Mouse (Mus musculus) CH12.LX (cell line): ENCODE data around the gene Mllt3. TPM values are rescaled to one million over a fixed set of nuclear protein-coding genes. Genes with fewer than 3 reads are reported as not detected.

ENCODE experiments used
- DNase-seq: peaks from one replicate; pipeline ENCODE4 v3.0.0-alpha.2; 2013; ENCODE audit errors: extremely low read depth
- H3K27ac ChIP-seq: 2 replicates; pipeline ENCODE4 v1.5.1; 2012; ENCODE audit warnings: low read depth, mild to moderate bottlenecking, control low read depth, moderate library complexity; ENCODE audit not compliant: insufficient read depth
- H3K27me3 ChIP-seq: replicated peaks from 2 replicates; pipeline ENCODE3; 2012; ENCODE audit warnings: inconsistent platforms
- H3K36me3 ChIP-seq, 2 experiments: replicated peaks in 1 of 2; 2 replicates each; pipeline versions ENCODE3 to v1.6.1; 2012; ENCODE audit warnings: inconsistent platforms in 1 of 2, low read length in 1 of 2, mild to moderate bottlenecking in 1 of 2, mixed read lengths in 1 of 2, moderate library complexity in 1 of 2; ENCODE audit not compliant: control insufficient read depth in 1 of 2, insufficient read depth in 1 of 2
- H3K4me1 ChIP-seq, 2 experiments: 2 replicates each; pipeline ENCODE4 v1.6.1; 2012; ENCODE audit warnings: inconsistent platforms in 1 of 2, moderate library complexity in 1 of 2; ENCODE audit not compliant: insufficient read depth in 2 of 2, control insufficient read depth in 1 of 2
- H3K4me2 ChIP-seq: 2 replicates; pipeline ENCODE4 v1.6.1; 2012; ENCODE audit warnings: low read depth, mild to moderate bottlenecking, control low read depth; ENCODE audit not compliant: poor library complexity, insufficient read depth, severe bottlenecking
- H3K4me3 ChIP-seq, 3 experiments: fragments of 150-350 bp in 1 of 3; sonication (generic) in 1 of 3; replicated peaks in 1 of 3; 2 replicates each; pipeline versions ENCODE3 to v1.5.1; 2011 to 2012; ENCODE audit warnings: low read depth in 2 of 3, low read length in 2 of 3, mild to moderate bottlenecking in 2 of 3, moderate library complexity in 2 of 3, control low read depth in 1 of 3, improper control_type of control experiment in 1 of 3, inconsistent platforms in 1 of 3, mixed read lengths in 1 of 3; ENCODE audit not compliant: poor library complexity in 1 of 3
- H3K79me2 ChIP-seq: replicated peaks from 2 replicates; pipeline ENCODE4 v1.6.1; 2012; ENCODE audit warnings: mild to moderate bottlenecking, moderate library complexity; ENCODE audit not compliant: control insufficient read depth, poor library complexity, insufficient read depth, severe bottlenecking; ENCODE audit errors: extremely low read depth
- H3K9ac ChIP-seq: 2 replicates; pipeline ENCODE4 v1.6.1; 2012; ENCODE audit warnings: low read depth, mild to moderate bottlenecking, control low read depth, moderate library complexity; ENCODE audit not compliant: insufficient read depth
- H3K9me3 ChIP-seq: replicated peaks from 2 replicates; pipeline ENCODE3; 2012; ENCODE audit warnings: low read length, inconsistent platforms, mixed read lengths
- BHLHE40 ChIP-seq: IDR thresholded peaks from 2 replicates; pipeline ENCODE4 v1.6.1; 2011; ENCODE audit warnings: mild to moderate bottlenecking, low read depth, low read length, improper control_type of control experiment
- CHD2 ChIP-seq: IDR thresholded peaks from 2 replicates; pipeline ENCODE4 v1.6.1; 2011; ENCODE audit warnings: low read length, improper control_type of control experiment
- CTCF ChIP-seq, 2 experiments: IDR thresholded peaks in 1 of 2; conservative IDR thresholded peaks in 1 of 2; 2 replicates each; pipeline ENCODE4 v1.5.1; 2011 to 2012; ENCODE audit warnings: low read depth in 2 of 2, low read length in 2 of 2, improper control_type of control experiment in 1 of 2, inconsistent platforms in 1 of 2, mild to moderate bottlenecking in 1 of 2, moderate library complexity in 1 of 2
- E2F4 ChIP-seq: IDR thresholded peaks from 2 replicates; pipeline ENCODE4 v1.6.1; 2011; ENCODE audit warnings: low read depth, low read length, improper control_type of control experiment; ENCODE audit not compliant: insufficient replicate concordance
- EP300 ChIP-seq: IDR thresholded peaks from 2 replicates; pipeline ENCODE4 v1.6.1; 2011; ENCODE audit warnings: low read length, improper control_type of control experiment
- GABPA ChIP-seq: IDR thresholded peaks from 2 replicates; pipeline ENCODE4 v1.6.1; 2012; ENCODE audit warnings: low read depth, low read length, improper control_type of control experiment, inconsistent platforms; ENCODE audit not compliant: insufficient replicate concordance
- IRF4 ChIP-seq: IDR thresholded peaks from 2 replicates; pipeline ENCODE4 v1.6.1; 2014; ENCODE audit warnings: low read depth, mild to moderate bottlenecking, inconsistent platforms, low read length, improper control_type of control experiment
- JUN ChIP-seq: IDR thresholded peaks from 2 replicates; pipeline ENCODE4 v1.6.1; 2011; ENCODE audit warnings: low read depth, mild to moderate bottlenecking, low read length, improper control_type of control experiment, moderate library complexity; ENCODE audit not compliant: insufficient read depth
- JUND ChIP-seq: conservative IDR thresholded peaks from 2 replicates; pipeline ENCODE4 v1.6.1; 2011; ENCODE audit warnings: low read depth, low read length, improper control_type of control experiment
- MAX ChIP-seq: IDR thresholded peaks from 2 replicates; pipeline ENCODE4 v1.6.1; 2011; ENCODE audit warnings: low read length, improper control_type of control experiment
- MEF2A ChIP-seq: IDR thresholded peaks from 2 replicates; pipeline ENCODE4 v1.6.1; 2014; ENCODE audit warnings: low read depth, mild to moderate bottlenecking, inconsistent platforms, low read length, improper control_type of control experiment, borderline replicate concordance
- MXI1 ChIP-seq: IDR thresholded peaks from 2 replicates; pipeline ENCODE4 v1.6.1; 2011; ENCODE audit warnings: mild to moderate bottlenecking, low read depth, low read length, improper control_type of control experiment
- MYC ChIP-seq: IDR thresholded peaks from 2 replicates; pipeline ENCODE4 v1.6.1; 2011; ENCODE audit warnings: low read depth, mild to moderate bottlenecking, improper control_type of control experiment, low read length
- NELFE ChIP-seq: IDR thresholded peaks from 2 replicates; pipeline ENCODE4 v1.6.1; 2011; ENCODE audit warnings: low read depth, low read length, improper control_type of control experiment
- NRF1 ChIP-seq: IDR thresholded peaks from 2 replicates; pipeline ENCODE4 v1.6.1; 2014; ENCODE audit warnings: low read depth, mild to moderate bottlenecking, inconsistent platforms, low read length, improper control_type of control experiment, moderate library complexity
- POLR2A ChIP-seq: IDR thresholded peaks from 2 replicates; pipeline ENCODE4 v1.6.1; 2011; ENCODE audit warnings: low read depth, mild to moderate bottlenecking, improper control_type of control experiment, low read length
- POLR2AphosphoS2 ChIP-seq: IDR thresholded peaks from 2 replicates; pipeline ENCODE4 v1.6.1; 2011; ENCODE audit warnings: low read depth, low read length, improper control_type of control experiment
- RCOR1 ChIP-seq: conservative IDR thresholded peaks from 2 replicates; pipeline ENCODE4 v1.6.1; 2012; ENCODE audit warnings: low read depth, mild to moderate bottlenecking, inconsistent platforms, low read length, improper control_type of control experiment
- SIN3A ChIP-seq: IDR thresholded peaks from 2 replicates; pipeline ENCODE4 v1.6.1; 2012; ENCODE audit warnings: low read length, improper control_type of control experiment, inconsistent platforms
- SMC3 ChIP-seq: IDR thresholded peaks from 2 replicates; pipeline ENCODE4 v1.6.1; 2011; ENCODE audit warnings: low read depth, low read length, improper control_type of control experiment
- UBTF ChIP-seq: IDR thresholded peaks from 2 replicates; pipeline ENCODE4 v1.6.1; 2012; ENCODE audit warnings: low read depth, mild to moderate bottlenecking, inconsistent platforms, low read length, improper control_type of control experiment, moderate library complexity
- USF1 ChIP-seq: IDR thresholded peaks from 2 replicates; pipeline ENCODE4 v1.6.1; 2014; ENCODE audit warnings: low read depth, mild to moderate bottlenecking, inconsistent platforms, low read length, improper control_type of control experiment
- ZC3H11A ChIP-seq: IDR thresholded peaks from 2 replicates; pipeline ENCODE4 v1.6.1; 2012; ENCODE audit warnings: low read depth, mild to moderate bottlenecking, inconsistent platforms, low read length, improper control_type of control experiment
- ZMIZ1 ChIP-seq: IDR thresholded peaks from 2 replicates; pipeline ENCODE4 v1.6.1; 2012; ENCODE audit warnings: low read depth, mild to moderate bottlenecking, inconsistent platforms, low read length, improper control_type of control experiment
- ZNF384 ChIP-seq: IDR thresholded peaks from 2 replicates; pipeline ENCODE4 v1.6.1; 2012; ENCODE audit warnings: low read depth, low read length, improper control_type of control experiment, inconsistent platforms
- dilution Hi-C: fragments of 300-500 bp; cut with MboI; formaldehyde crosslinking; loops from 2 replicates; pipeline ENCODE4 v1.14.3; 2020; ENCODE audit warnings: low sequenced_read_pairs; ENCODE audit not compliant: extremely low pct_unique_long_range_greater_than_20kb, extremely low pct_ligation_motif_present
- in situ Hi-C: fragments of 300-500 bp; cut with MboI; formaldehyde crosslinking; loops from 3 replicates; pipeline ENCODE4 v1.14.3; 2019; ENCODE audit warnings: low sequenced_read_pairs, low pct_ligation_motif_present, low pct_unique_long_range_greater_than_20kb, mixed read lengths
- polyA plus RNA-seq: library from polyadenylated mRNA; unstranded; fragments of >175 nt; gene quantifications from 2 replicates; pipeline ENCODE4 v1.2.1, GENCODE M21; 2012; ENCODE audit warnings: low read depth; ENCODE audit not compliant: insufficient read length
- total RNA-seq, 2 experiments: library from RNA; depleted of rRNA; stranded (reverse); fragments of 300-350 nt in 1 of 2; fragments of >200 nt in 1 of 2; gene quantifications; 2 replicates each; pipeline ENCODE4 v1.2.3; 2012 to 2014

Gene Mllt3
- total and polyA plus RNA-seq, 3 experiments, result 8.3 to 20.9 (median 10.1) TPM

DNA sequence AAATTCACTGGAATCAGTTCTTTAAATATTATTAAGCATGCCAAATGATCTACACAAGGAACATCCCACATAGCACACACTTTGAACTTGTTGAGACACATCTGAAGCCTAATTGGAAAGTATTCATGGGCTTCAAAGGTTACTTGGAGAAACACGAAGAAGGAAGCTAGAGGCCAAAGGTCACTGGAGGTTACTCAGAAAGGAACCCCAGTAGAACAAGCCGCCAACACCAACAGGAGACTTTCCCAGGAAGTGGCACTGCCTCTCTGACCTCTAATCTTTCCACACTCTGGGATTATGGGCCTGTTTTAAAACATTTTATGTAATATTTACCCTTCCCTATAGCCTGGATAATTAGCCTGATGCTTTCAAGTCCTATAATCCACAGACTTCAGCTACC lies 162.6 kb downstream of the Mllt3 start:
- peaks cover 0 to 4% of the 10 kb centered on the region in 2 experiments; a peak in 1 of 4 replicates for H3K4me1 ChIP-seq
- TF ChIP-seq POLR2AphosphoS2 (no peak), E2F4 (no peak), IRF4 (no peak), MAX (no peak), NRF1 (no peak), JUN (no peak), ZC3H11A (no peak), SMC3 (no peak), UBTF (no peak), USF1 (no peak), RCOR1 (no peak), SIN3A (no peak), GABPA (no peak), MYC (no peak), CHD2 (no peak), ZMIZ1 (no peak), NELFE (no peak), ZNF384 (no peak), POLR2A (no peak), JUND (no peak)
- DNase-seq, result no peak
- peaks cover 0 to 3% of the 10 kb centered on the region in 2 experiments for H3K36me3 ChIP-seq
- H3K4me2 ChIP-seq, result no peak overlapping the region
- H3K9me3 ChIP-seq, result no peaks in the 10 kb centered on the region
- no peak overlapping the region for H3K27ac ChIP-seq
- H3K4me3 ChIP-seq, result no peak overlapping the region
- dilution Hi-C loops, result no loop called here
- H3K79me2 ChIP-seq, result no peaks in the 10 kb centered on the region
- H3K9ac ChIP-seq, result no peak overlapping the region
- in situ Hi-C loops, result no loop called here
- H3K27me3 ChIP-seq, result no peaks in the 10 kb centered on the region

- TF ChIP-seq JUND (no peak), GABPA (no peak), BHLHE40 (no peak), MYC (no peak), ZC3H11A (no peak), SMC3 (no peak), MXI1 (no peak), E2F4 (no peak), ZNF384 (no peak), MEF2A (no peak), UBTF (no peak), EP300 (no peak), CTCF (conservative IDR thresholded peaks at IDR 0.05 in 1 of 2, IDR thresholded peaks at IDR 0.05 in 1 of 2; ENCODE audit: low read depth in 2 of 2, low read length in 2 of 2) (no peak)
- H3K9me3 ChIP-seq, result no peaks in the 10 kb centered on the region
- no peak overlapping the region for H3K4me3 ChIP-seq
- H3K79me2 ChIP-seq, result no peaks in the 10 kb centered on the region
- no peak overlapping the region for H3K4me2 ChIP-seq
- dilution Hi-C loops (no loop called here), in situ Hi-C loops (no loop called here)
- H3K4me1 ChIP-seq, result peaks cover 0 to 4% of the 10 kb centered on the region in 2 experiments; a peak in 1 of 4 replicates
- H3K9ac ChIP-seq, result no peak overlapping the region
- H3K27ac ChIP-seq, result no peak overlapping the region
- no peaks in the 10 kb centered on the region for H3K27me3 ChIP-seq
- H3K36me3 ChIP-seq, result peaks cover 0 to 2% of the 10 kb centered on the region in 2 experiments
- no peak for DNase-seq
Observed at GRCm38 (mm10) chr4:87866564-87866963, 166.6 kb downstream of the Mllt3 start.
